Mouse (Mus musculus): ENCODE results near the gene Auts2.

The Auts2 gene

DNA sequence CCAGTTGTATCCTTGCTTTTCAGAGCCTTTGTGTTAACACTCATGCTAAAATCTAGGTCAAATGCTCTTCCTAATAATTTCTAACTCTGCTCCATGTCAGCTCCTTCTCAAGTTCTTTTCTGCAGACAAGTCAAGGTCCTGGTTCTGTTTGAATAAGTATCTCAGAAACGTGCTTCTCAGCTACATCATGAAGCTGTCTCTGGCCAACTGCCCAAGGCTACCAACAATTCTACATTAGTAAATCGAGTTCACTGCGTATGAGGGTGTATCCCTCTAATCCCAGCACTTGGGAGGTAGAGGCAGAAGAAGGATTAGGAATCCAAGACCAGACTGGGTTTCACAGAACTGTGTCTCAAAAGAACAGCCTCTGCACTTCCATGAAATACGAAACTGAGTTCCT is 1109.9 kb downstream of the Auts2 start:
- no peak for DNase-seq (ENCODE audit: low spot score)

DNA sequence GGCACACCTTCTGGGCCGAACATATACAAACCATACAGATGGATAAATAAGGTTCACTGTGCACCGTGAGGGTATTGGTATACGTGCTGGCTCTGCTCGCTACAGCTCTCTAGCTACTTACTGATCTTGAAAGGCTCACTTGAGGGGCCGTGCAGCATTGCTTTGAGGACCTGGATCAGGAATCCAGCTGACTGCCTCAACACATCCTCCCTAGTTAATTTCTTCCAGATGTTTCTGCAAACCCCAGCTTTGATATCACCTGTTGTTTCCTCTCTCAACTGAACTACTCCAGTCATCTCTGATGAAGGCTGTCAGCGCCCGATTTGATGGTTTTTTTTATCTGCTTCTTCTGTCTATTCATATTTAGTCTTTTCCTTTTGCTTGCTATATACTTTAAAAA is 1111.2 kb downstream of the Auts2 start:
- DNase-seq (ENCODE audit: low spot score), result no peak

DNA sequence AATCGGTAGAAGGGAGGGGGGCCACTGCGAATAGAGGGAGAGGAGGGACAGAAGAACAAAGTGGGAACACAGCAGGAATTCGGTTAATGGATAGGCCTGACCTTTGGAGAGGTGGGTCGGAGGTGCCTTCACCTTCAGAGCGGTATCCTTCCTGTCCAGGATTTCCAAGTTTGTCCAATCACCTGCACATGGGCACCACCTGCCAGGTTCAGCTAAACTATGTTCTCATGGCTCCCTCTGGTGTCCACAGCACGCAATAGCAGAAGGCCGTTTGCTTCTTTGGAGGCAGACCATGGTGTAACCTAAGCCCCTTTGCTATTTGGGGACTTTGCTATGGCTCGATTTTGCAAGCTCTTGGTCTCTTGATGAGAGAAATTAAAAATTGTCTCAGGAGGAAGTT is 1113.0 kb downstream of the Auts2 start:
- no peak for DNase-seq (ENCODE audit: low spot score)

DNA sequence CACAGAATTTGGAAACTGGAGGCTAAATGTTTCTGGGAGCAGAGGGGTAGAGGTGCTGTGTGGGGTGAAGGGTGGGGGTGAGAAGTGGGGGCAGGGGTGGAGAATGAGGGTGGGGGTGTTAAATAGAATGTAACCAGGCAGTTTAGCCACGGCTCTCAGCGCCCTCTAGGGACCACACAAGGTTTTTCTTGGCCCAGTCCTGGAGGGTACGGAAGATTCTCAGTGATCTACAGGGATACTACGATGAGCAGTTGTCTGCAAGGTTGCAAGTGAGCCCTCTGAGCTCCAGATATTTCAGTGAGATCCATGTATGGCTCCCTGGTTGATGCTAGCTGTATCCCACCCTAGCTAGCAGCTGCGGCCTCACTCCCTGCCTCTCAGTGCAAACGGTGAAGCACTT is 1113.6 kb downstream of the Auts2 start:
- no peak for DNase-seq (ENCODE audit: low spot score)

DNA sequence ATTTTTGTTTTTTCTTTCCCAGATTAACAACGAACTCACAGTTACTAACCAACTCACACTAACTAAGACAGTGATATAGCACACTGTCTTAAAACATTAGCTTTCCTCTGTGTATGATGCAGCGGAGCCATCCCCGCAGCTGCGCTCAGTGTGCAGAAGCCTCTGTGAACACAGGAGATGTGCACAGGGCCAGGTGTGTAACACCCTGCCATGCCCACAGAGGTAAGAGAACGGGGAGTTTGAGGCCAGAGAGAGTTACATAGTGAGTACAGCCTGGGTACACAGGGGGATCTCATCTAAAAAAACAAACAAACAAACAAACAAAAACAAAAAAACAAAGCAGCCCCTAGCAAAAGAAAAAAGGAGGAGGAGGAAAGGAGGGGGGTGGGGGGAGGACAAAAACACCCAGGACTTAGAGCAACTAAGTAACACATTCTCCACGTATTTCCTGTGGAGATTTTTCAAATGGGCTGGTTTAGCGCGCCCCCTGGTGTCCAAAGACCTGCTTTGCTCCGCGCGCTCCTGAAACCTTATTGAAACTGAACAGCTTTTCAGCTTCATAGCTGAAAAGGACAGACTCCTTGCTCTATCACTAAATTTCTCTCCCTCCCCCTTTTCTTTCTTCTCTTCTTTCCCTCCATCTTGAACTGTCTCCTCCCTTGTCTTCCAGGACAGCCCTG is 1115.3 kb downstream of the Auts2 start:
- DNase-seq (ENCODE audit: low spot score), result no peak

DNA sequence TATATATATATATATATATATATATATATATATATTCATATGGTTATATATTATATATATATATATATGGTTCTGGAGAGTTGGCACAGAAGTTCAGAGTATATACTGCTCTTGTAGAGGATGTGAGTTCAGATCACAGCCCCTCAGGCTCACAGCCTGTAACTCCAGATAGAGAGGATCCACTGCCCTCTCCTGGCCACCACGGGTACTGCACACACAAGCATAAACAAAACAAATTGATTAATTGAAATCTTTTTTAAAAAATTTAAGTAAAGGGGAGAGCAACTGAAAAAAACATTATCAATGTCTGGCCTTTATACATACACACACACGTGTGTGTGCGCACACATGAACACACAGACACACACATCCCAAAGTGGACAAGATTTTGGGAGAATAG is 1120.4 kb downstream of the Auts2 start:
- no peak for DNase-seq (ENCODE audit: low spot score)

DNA sequence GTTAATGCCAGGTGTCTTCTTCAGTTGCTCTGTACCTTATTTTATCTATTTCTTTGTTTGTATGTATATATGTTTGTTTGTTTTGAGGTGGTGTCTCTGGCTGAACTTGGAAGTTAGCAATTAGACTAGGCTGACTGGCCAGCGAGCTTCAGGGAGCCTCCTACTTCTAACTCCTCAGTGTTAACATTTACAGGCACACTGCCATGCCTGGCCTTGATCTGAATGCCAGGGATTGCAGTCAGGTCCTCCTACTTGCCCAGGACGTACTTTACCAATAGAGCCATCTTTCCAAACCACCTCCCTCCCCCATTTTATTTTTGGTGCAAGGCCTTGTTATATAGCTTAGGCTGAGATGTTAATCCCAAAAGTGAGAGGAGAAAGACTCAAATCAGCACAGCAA is 1122.7 kb downstream of the Auts2 start:
- DNase-seq (ENCODE audit: low spot score), result peak; percentile 9

DNA sequence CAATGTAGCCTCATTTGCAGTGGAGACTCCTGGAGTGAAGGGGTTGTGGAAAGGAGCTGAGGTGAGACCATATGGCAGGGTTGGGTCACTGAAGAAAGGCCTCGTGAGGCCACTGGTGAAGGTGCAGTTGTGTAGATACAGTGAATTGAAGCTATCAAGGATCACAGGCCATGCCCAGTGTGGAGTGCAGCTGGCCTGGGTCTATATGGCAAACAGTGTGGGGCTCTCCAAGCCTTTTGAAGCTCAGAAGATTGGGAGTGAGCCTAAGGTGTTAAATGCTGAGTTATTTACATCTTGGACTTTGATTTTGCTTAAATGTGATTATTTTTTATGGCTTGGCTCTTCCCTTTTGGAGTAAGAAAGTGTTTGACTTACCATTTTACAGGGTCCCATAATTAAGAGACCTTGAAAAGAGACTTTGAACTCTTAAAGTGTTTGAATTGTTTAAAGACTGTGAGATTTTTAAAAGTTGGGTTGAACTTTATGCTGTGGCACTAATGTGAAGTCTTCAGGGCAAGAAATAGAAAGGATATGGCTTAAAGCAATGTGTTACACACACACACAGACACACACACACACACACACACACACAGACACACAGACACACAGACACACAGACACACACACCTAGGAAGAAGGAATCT is 1127.1 kb downstream of the Auts2 start:
- no peak for DNase-seq (ENCODE audit: low spot score)

DNA sequence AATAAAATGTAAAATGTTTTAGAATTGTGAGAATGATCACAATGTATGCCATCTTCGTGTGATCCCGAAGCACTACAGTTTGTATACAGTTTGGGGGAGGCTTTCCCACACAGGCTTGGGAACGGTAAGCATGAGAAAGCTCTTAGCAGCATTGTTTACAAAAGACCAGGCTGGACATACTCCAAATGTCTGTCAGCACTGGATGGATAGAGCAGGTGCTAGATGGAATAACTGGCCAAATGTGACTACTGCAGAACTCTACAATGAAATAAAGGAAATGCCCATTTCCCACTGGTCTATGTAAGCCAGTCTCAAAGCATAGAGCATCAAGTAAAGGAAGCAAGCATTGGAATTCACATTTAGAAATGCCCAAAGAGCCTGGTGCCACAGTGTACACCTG is 1144.9 kb downstream of the Auts2 start:
- no peak for DNase-seq (ENCODE audit: low spot score)

DNA sequence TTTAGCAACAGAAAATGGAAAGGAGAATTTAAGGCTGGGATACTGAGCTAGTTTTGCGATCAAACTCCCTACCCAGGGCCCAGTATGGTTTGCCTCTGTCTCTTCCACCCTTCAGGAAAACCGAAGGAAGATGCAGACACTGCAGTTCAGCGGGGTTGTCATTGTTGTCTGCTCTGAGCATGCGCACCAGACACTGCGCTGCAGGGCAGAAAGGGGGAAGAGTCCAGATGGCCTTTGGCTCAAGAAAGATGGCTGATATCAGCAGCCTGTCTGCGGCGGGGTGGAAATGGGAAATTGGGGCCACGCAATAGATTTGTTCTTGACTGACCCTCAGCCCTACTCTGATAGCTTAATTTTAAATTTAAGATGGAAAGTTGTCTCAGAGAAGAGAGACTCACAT is 1147.4 kb downstream of the Auts2 start:
- DNase-seq (ENCODE audit: low spot score), result no peak

All from ovary, adult 18-20 months (tissue).